Comparison of ENCODE assay signal across 13 mouse cellular contexts in genomic region chr2:59642722-59643121, GRCm38 (mm10).
"Had no signal": no experiment of that assay in that cellular context is flagged by ENCODE, and none has a peak within 500 bp of the region (broad histone marks: within the 10 kb centered on the region; RNA-seq: fewer than 3 reads in every experiment).

No protein-coding gene starts in this region.

- H3K4me2 ChIP-seq: kidney, embryonic 15.5 days; liver, embryonic 11.5 days; liver, embryonic 15.5 days; midbrain, embryonic 12.5 days; stomach, embryonic 15.5 days had no signal

- H3K4me3 ChIP-seq: kidney, embryonic 15.5 days; limb, embryonic 10.5 days; liver, embryonic 15.5 days; midbrain, embryonic 12.5 days; stomach, embryonic 15.5 days had no signal

- H3K9ac ChIP-seq: kidney, embryonic 15.5 days; liver, embryonic 15.5 days; midbrain, embryonic 12.5 days; stomach, embryonic 15.5 days had no signal

- ATAC-seq: midbrain, embryonic 16.5 days had no signal

- H3K27me3 ChIP-seq: kidney, embryonic 15.5 days; liver, embryonic 15.5 days; stomach, embryonic 15.5 days had no signal

- DNase-seq: kidney, adult 11 months; kidney, postnatal 36 days; lung, adult 2 months; right cerebral cortex, postnatal 14 days; thymus, adult 2 months; thymus, postnatal 25 days had no signal

- H3K9me3 ChIP-seq: kidney, embryonic 15.5 days; limb, embryonic 10.5 days; liver, embryonic 15.5 days; midbrain, embryonic 12.5 days; stomach, embryonic 15.5 days had no signal

- H3K36me3 ChIP-seq: liver, embryonic 15.5 days; midbrain, embryonic 12.5 days; stomach, embryonic 15.5 days had no signal

- H3K27ac ChIP-seq: kidney, embryonic 15.5 days; limb, embryonic 10.5 days; liver, embryonic 15.5 days; midbrain, embryonic 12.5 days; stomach, embryonic 15.5 days had no signal
